Mouse (Mus musculus) embryonic fibroblast, embryonic 13.5 days (primary cell): ENCODE measurements around the gene Glyat.

Experiments used
- CTCF ChIP-seq: IDR thresholded peaks from 2 replicates; pipeline ENCODE4 v1.5.1; 2011; ENCODE audit warnings: mild to moderate bottlenecking, control low read depth, low read length, moderate library complexity, borderline replicate concordance; ENCODE audit not compliant: insufficient read depth
- POLR2A ChIP-seq: IDR thresholded peaks from 2 replicates; pipeline ENCODE4 v1.6.1; 2011; ENCODE audit warnings: low read depth, mild to moderate bottlenecking, control low read depth, low read length, moderate library complexity

- TF ChIP-seq POLR2A = no peak
- no peak for TF ChIP-seq CTCF
Observed at GRCm38 (mm10) chr19:12597073-12597405, 36.1 kb upstream of the Glyat start.
